Mouse (Mus musculus): ENCODE measurements at regions not wholly inside any gene's neighbourhood (a gene's known extent, or its start where the extent isn't known, plus 50 kb on each side); places are given as distances from the start of the nearest gene placed in this dataset.

GRCm38 (mm10) chr17:80862338-80862737, 82.1 kb upstream of the Tmem178 start:
- no peak for TF ChIP-seq CTCF (IDR thresholded peaks at IDR 0.05; ENCODE audit: low read depth, low read length)
- TF ChIP-seq POLR2A (IDR thresholded peaks at IDR 0.05; ENCODE audit: extremely low read depth, insufficient read depth, low read length) = no peak

Measured in liver, adult 2 months (tissue).